Mouse (Mus musculus) hindbrain, embryonic 12.5 days (tissue): ENCODE data around the gene Zfp697. TPM values are rescaled to one million over a fixed set of nuclear protein-coding genes. Genes with fewer than 3 reads are reported as not detected.
"Not testable (repeated sequence)": the region's sequence is repeated elsewhere in the genome, so short reads cannot be mapped to it uniquely, and the experiment has no call there.

Source experiments
- ATAC-seq: fragments of 200-750 bp; cut with Nextera tagmentation; 2 replicates; pipeline ENCODE4 v1.8.0; 2017; ENCODE audit warnings: moderate TSS enrichment; ENCODE audit not compliant: low FRiP score
- H3K27ac ChIP-seq: fragments of 300-500 bp; sonication (generic); 2 replicates; pipeline ENCODE4 v1.5.1; 2016; ENCODE audit warnings: mild to moderate bottlenecking
- H3K27me3 ChIP-seq: fragments of 300-500 bp; sonication (generic); 2 replicates; pipeline ENCODE4 v1.6.1; 2016; ENCODE audit warnings: mild to moderate bottlenecking
- H3K36me3 ChIP-seq: fragments of 300-500 bp; sonication (generic); 2 replicates; pipeline ENCODE4 v1.6.1; 2016; ENCODE audit warnings: mild to moderate bottlenecking
- H3K4me1 ChIP-seq: fragments of 300-500 bp; sonication (generic); 2 replicates; pipeline ENCODE4 v1.6.1; 2016
- H3K4me2 ChIP-seq: fragments of 300-500 bp; sonication (generic); replicated peaks from 2 replicates; pipeline ENCODE4 v1.6.1; 2016; ENCODE audit warnings: mild to moderate bottlenecking
- H3K4me3 ChIP-seq: fragments of 300-500 bp; sonication (generic); 2 replicates; pipeline ENCODE4 v1.5.1; 2016; ENCODE audit warnings: mild to moderate bottlenecking
- H3K9ac ChIP-seq: fragments of 300-500 bp; sonication (generic); 2 replicates; pipeline ENCODE4 v1.6.1; 2016; ENCODE audit warnings: mild to moderate bottlenecking, moderate library complexity
- H3K9me3 ChIP-seq: fragments of 300-500 bp; sonication (generic); replicated peaks from 2 replicates; pipeline ENCODE4 v1.6.1; 2016; ENCODE audit warnings: mild to moderate bottlenecking
- WGBS: fragments of 180-500 bp; shearing (Covaris S2); methylation state at CpG from one replicate; pipeline ENCODE4 v1.1.7; 2016; 5-methylcytosine and 5-hydroxymethylcytosine counted together
- polyA plus RNA-seq: library from polyadenylated mRNA; unstranded; fragments of >200 nt; fragmentation: Nextera tagmentation; extraction: Ambion mirVana; gene quantifications from 2 replicates; pipeline ENCODE4 v1.2.1, GENCODE M21; 2016

The Zfp697 gene
- polyA plus RNA-seq, 1 experiment from 2014 or later: 12.0 TPM

GRCm38 (mm10) chr3:98630152-98630551 is 247.9 kb downstream of the Zfp697 start, which contains the start of gene Hsd3b5:
Gene Hsd3b5 (minus strand): TSS chr3:98630252.
- Histone ChIP-seq H3K36me3 (no peaks in the 10 kb centered on the region), H3K27me3 (no peaks in the 10 kb centered on the region), H3K9me3 (no peaks in the 10 kb centered on the region), H3K4me2 (no peak within 1 kb of the TSS), H3K4me3 (no peak within 1 kb of the TSS), H3K27ac (no peak within 1 kb of the TSS), H3K9ac (no peak within 1 kb of the TSS), H3K4me1 (no peaks in the 10 kb centered on the region)
- no peak for ATAC-seq

GRCm38 (mm10) chr3:98635145-98635544 is 252.9 kb downstream of the Zfp697 start:
- ATAC-seq: no peak
- no peaks in the 10 kb centered on the region for H3K4me1 ChIP-seq
- no peak overlapping the region for H3K9ac ChIP-seq
- H3K9me3 ChIP-seq: no peaks in the 10 kb centered on the region
- no peak overlapping the region for H3K4me2 ChIP-seq
- no peaks in the 10 kb centered on the region for H3K36me3 ChIP-seq
- H3K27me3 ChIP-seq: no peaks in the 10 kb centered on the region
- no peak overlapping the region for H3K4me3 ChIP-seq
- WGBS: 100% methylated on average over 1 of the region's 1 CpGs
- no peak overlapping the region for H3K27ac ChIP-seq

- Histone ChIP-seq H3K4me3 (no peak overlapping the region), H3K4me1 (no peaks in the 10 kb centered on the region), H3K9ac (no peak overlapping the region), H3K27me3 (no peaks in the 10 kb centered on the region), H3K27ac (no peak overlapping the region), H3K9me3 (no peaks in the 10 kb centered on the region), H3K36me3 (no peaks in the 10 kb centered on the region), H3K4me2 (no peak overlapping the region)
- ATAC-seq: no peak
These were observed 298.5 kb downstream of the Zfp697 start for GRCm38 (mm10) chr3:98680786-98681185.

GRCm38 (mm10) chr3:98682401-98682800 is 300.1 kb downstream of the Zfp697 start:
- WGBS: 78% methylated on average over 1 of the region's 1 CpGs
- no peaks in the 10 kb centered on the region for H3K4me1 ChIP-seq
- H3K9ac ChIP-seq: no peak overlapping the region
- H3K4me3 ChIP-seq: no peak overlapping the region
- H3K4me2 ChIP-seq: no peak overlapping the region
- no peak overlapping the region for H3K27ac ChIP-seq
- no peak for ATAC-seq
- H3K27me3 ChIP-seq: no peaks in the 10 kb centered on the region
- H3K9me3 ChIP-seq: no peaks in the 10 kb centered on the region
- H3K36me3 ChIP-seq: no peaks in the 10 kb centered on the region

- no peaks in the 10 kb centered on the region for H3K27me3 ChIP-seq
- no peak for ATAC-seq
- no peaks in the 10 kb centered on the region for H3K36me3 ChIP-seq
- H3K9me3 ChIP-seq: no peaks in the 10 kb centered on the region
- H3K4me2 ChIP-seq: no peak overlapping the region
- no peak overlapping the region for H3K9ac ChIP-seq
- H3K4me3 ChIP-seq: no peak overlapping the region
- H3K27ac ChIP-seq: no peak overlapping the region
- no peaks in the 10 kb centered on the region for H3K4me1 ChIP-seq
These were observed 338.5 kb downstream of the Zfp697 start for GRCm38 (mm10) chr3:98720740-98721139.

- Histone ChIP-seq H3K4me2 (no peak within 1 kb of the TSS), H3K36me3 (no peaks in the 10 kb centered on the region), H3K27me3 (no peaks in the 10 kb centered on the region), H3K27ac (no peak within 1 kb of the TSS), H3K4me1 (no peaks in the 10 kb centered on the region), H3K9me3 (no peaks in the 10 kb centered on the region), H3K4me3 (no peak within 1 kb of the TSS), H3K9ac (no peak within 1 kb of the TSS)
- ATAC-seq: no peak
- 71% methylated on average over 1 of the region's 1 CpGs for WGBS
These were observed 342.1 kb downstream of the Zfp697 start, which contains the start of gene Hsd3b2 for GRCm38 (mm10) chr3:98724376-98724775. Gene Hsd3b2 (minus strand): TSS chr3:98724543.

GRCm38 (mm10) chr3:98726281-98726680 is 344.0 kb downstream of the Zfp697 start:
- Histone ChIP-seq H3K4me3 (no peak overlapping the region), H3K4me1 (no peaks in the 10 kb centered on the region), H3K27ac (no peak overlapping the region), H3K9me3 (no peaks in the 10 kb centered on the region), H3K4me2 (no peak overlapping the region), H3K27me3 (no peaks in the 10 kb centered on the region), H3K9ac (no peak overlapping the region), H3K36me3 (no peaks in the 10 kb centered on the region)
- no peak for ATAC-seq
- WGBS: 86% methylated on average over 2 of the region's 2 CpGs

- no peak overlapping the region for H3K4me2 ChIP-seq
- no peak for ATAC-seq
- no peak overlapping the region for H3K27ac ChIP-seq
- 89% methylated on average over 2 of the region's 2 CpGs for WGBS
- H3K4me3 ChIP-seq: no peak overlapping the region
- no peaks in the 10 kb centered on the region for H3K27me3 ChIP-seq
- H3K4me1 ChIP-seq: no peaks in the 10 kb centered on the region
- no peaks in the 10 kb centered on the region for H3K36me3 ChIP-seq
- no peak overlapping the region for H3K9ac ChIP-seq
- H3K9me3 ChIP-seq: no peaks in the 10 kb centered on the region
These were observed 351.5 kb downstream of the Zfp697 start for GRCm38 (mm10) chr3:98733724-98734123.

GRCm38 (mm10) chr3:98734340-98734739 is 352.1 kb downstream of the Zfp697 start:
- no peak overlapping the region for H3K9ac ChIP-seq
- 52% methylated on average over 4 of the region's 4 CpGs for WGBS
- no peaks in the 10 kb centered on the region for H3K36me3 ChIP-seq
- no peak overlapping the region for H3K27ac ChIP-seq
- no peak overlapping the region for H3K4me2 ChIP-seq
- no peak for ATAC-seq
- no peak overlapping the region for H3K4me3 ChIP-seq
- H3K27me3 ChIP-seq: no peaks in the 10 kb centered on the region
- H3K4me1 ChIP-seq: no peaks in the 10 kb centered on the region
- no peaks in the 10 kb centered on the region for H3K9me3 ChIP-seq

- not testable (repeated sequence) for ATAC-seq, H3K4me3 ChIP-seq, H3K27ac ChIP-seq, H3K9ac ChIP-seq, H3K4me1 ChIP-seq, H3K27me3 ChIP-seq, H3K9me3 ChIP-seq, H3K36me3 ChIP-seq, H3K4me2 ChIP-seq
- 75% methylated on average over 1 of the region's 1 CpGs for WGBS
These were observed 358.8 kb downstream of the Zfp697 start for GRCm38 (mm10) chr3:98741043-98741442.

GRCm38 (mm10) chr3:98752171-98752570 is 369.9 kb downstream of the Zfp697 start:
- 92% methylated on average over 2 of the region's 2 CpGs for WGBS

GRCm38 (mm10) chr3:98756836-98757235 is 374.6 kb downstream of the Zfp697 start:
- H3K27ac ChIP-seq: no peak overlapping the region
- H3K9me3 ChIP-seq: no peaks in the 10 kb centered on the region
- no peaks in the 10 kb centered on the region for H3K27me3 ChIP-seq
- WGBS: 82% methylated on average over 3 of the region's 3 CpGs
- no peak overlapping the region for H3K9ac ChIP-seq
- H3K4me1 ChIP-seq: no peaks in the 10 kb centered on the region
- ATAC-seq: no peak
- no peak overlapping the region for H3K4me3 ChIP-seq
- no peaks in the 10 kb centered on the region for H3K36me3 ChIP-seq
- no peak overlapping the region for H3K4me2 ChIP-seq

More at GRCm38 (mm10) chr3:98752171-98752570, 369.9 kb downstream of the Zfp697 start:
- Histone ChIP-seq H3K4me3 (no peak overlapping the region), H3K4me1 (no peaks in the 10 kb centered on the region), H3K9me3 (no peaks in the 10 kb centered on the region), H3K36me3 (no peaks in the 10 kb centered on the region), H3K9ac (no peak overlapping the region), H3K4me2 (no peak overlapping the region), H3K27ac (no peak overlapping the region), H3K27me3 (no peaks in the 10 kb centered on the region)
- no peak for ATAC-seq

- Histone ChIP-seq H3K4me2 (no peak overlapping the region), H3K27me3 (no peaks in the 10 kb centered on the region), H3K9ac (no peak overlapping the region), H3K9me3 (no peaks in the 10 kb centered on the region), H3K36me3 (no peaks in the 10 kb centered on the region), H3K4me3 (no peak overlapping the region), H3K27ac (no peak overlapping the region), H3K4me1 (no peaks in the 10 kb centered on the region)
- no peak for ATAC-seq
These were observed 381.9 kb downstream of the Zfp697 start for GRCm38 (mm10) chr3:98764155-98764554.

GRCm38 (mm10) chr3:98780921-98781320 is 398.7 kb downstream of the Zfp697 start:
- no peak for ATAC-seq
- Histone ChIP-seq H3K4me2 (no peak overlapping the region), H3K27me3 (no peaks in the 10 kb centered on the region), H3K27ac (no peak overlapping the region), H3K9me3 (no peaks in the 10 kb centered on the region), H3K36me3 (no peaks in the 10 kb centered on the region), H3K4me3 (no peak overlapping the region), H3K4me1 (no peaks in the 10 kb centered on the region), H3K9ac (no peak overlapping the region)
